8 mouse cellular contexts compared by ENCODE assay signal in genomic region chr11:106658051-106658880, GRCm38 (mm10). TPM values are rescaled to one million over a fixed set of nuclear protein-coding genes. Genes with fewer than 3 reads are reported as not detected.
DNase-seq lines count a peak whose midpoint lies in the region; ATAC-seq and TF ChIP-seq lines count a peak whose summit lies in the region.

No protein-coding gene starts in this region.

- 15% methylated on average over 14 of the region's 14 CpGs for WGBS in forebrain, postnatal 0 days

- H3K4me3 ChIP-seq in E14TG2a.4 (replicated peaks; ENCODE audit: low read length) = peak overlapping the region; percentile 60
- H3K4me3 ChIP-seq in forebrain, postnatal 0 days (ENCODE audit: low read depth, low read length) = no peak overlapping the region

- no peak overlapping the region for H3K4me2 ChIP-seq in forebrain, postnatal 0 days (ENCODE audit: low read depth)

- no peak overlapping the region; the same call in 1 of the 2 replicates for H3K9ac ChIP-seq in forebrain, postnatal 0 days

- peak; percentile 91 for ATAC-seq in forebrain, postnatal 0 days

- TF ChIP-seq CTCF in E14TG2a.4 (conservative IDR thresholded peaks at IDR 0.05; ENCODE audit: low read length) = no peak
- no peak for TF ChIP-seq CTCF in forebrain, postnatal 0 days (IDR thresholded peaks at IDR 0.05; ENCODE audit: low read depth)

- intact Hi-C loops in heart, postnatal 25 days (cut with DNase I) = loop anchor here (2.0 kb wide), 1 partner anchor 49 kb away; no protein-coding TSS in a partner anchor

- H3K27me3 ChIP-seq in E14TG2a.4 (ENCODE audit: insufficient read depth, low read length) = no peaks in the 10 kb centered on the region
- H3K27me3 ChIP-seq in forebrain, postnatal 0 days (ENCODE audit: insufficient read depth, low read length) = no peaks in the 10 kb centered on the region

- peaks cover 43% of the 10 kb centered on the region for H3K36me3 ChIP-seq in E14TG2a.4 (ENCODE audit: insufficient read depth, low read length)
- no peaks in the 10 kb centered on the region for H3K36me3 ChIP-seq in forebrain, postnatal 0 days (ENCODE audit: insufficient read depth)

- DNase-seq in brain, embryonic 18.5 days (ENCODE audit: low read depth, low spot score) = peak; percentile 66
- DNase-seq in forebrain, postnatal 0 days = peak; percentile 91
- DNase-seq in heart, postnatal 25 days (ENCODE audit: low spot score) = peak; percentile 72
- peak; percentile 79 to 87 for DNase-seq in kidney, postnatal 4 days
- DNase-seq in lung, adult 18-20 months = peak; percentile 87 to 91
- DNase-seq in right cerebral cortex, adult 18-20 months = peak; percentile 80
- no peak for DNase-seq in c-Kit-positive CD71-positive TER-119-positive erythroid progenitor cells, embryonic 14.5 days (ENCODE audit: low spot score)

- peaks cover 54% of the 10 kb centered on the region for H3K4me1 ChIP-seq in E14TG2a.4 (replicated peaks; ENCODE audit: low read depth, low read length)
- peaks cover 5% of the 10 kb centered on the region; the same call in 1 of the 2 replicates for H3K4me1 ChIP-seq in forebrain, postnatal 0 days (ENCODE audit: insufficient read depth)

- no peaks in the 10 kb centered on the region for H3K9me3 ChIP-seq in E14TG2a.4 (ENCODE audit: low read length)
- H3K9me3 ChIP-seq in forebrain, postnatal 0 days (ENCODE audit: low read length) = no peaks in the 10 kb centered on the region

- peak overlapping the region; percentile 74 for H3K27ac ChIP-seq in forebrain, postnatal 0 days (ENCODE audit: low read depth, low read length)

RNA-seq across cellular contexts. Expression of gene Tex2, which starts 45.0 kb away (rescaled TPM):
- total RNA-seq in forebrain, postnatal 0 days (2014; rRNA removed) = 44.7 and 49.3 TPM in 2 replicates
- polyA plus RNA-seq in forebrain, postnatal 0 days (2015; fragmentation: Nextera tagmentation; extraction: Ambion mirVana) = 17.5 and 23.0 TPM in 2 replicates
- total RNA-seq in heart, postnatal 25 days (2021) = 10 to 100 TPM; 45.5 to 46.7 TPM
